Mouse (Mus musculus): ENCODE measurements around the gene Zbbx.

Zbbx gene

DNA sequence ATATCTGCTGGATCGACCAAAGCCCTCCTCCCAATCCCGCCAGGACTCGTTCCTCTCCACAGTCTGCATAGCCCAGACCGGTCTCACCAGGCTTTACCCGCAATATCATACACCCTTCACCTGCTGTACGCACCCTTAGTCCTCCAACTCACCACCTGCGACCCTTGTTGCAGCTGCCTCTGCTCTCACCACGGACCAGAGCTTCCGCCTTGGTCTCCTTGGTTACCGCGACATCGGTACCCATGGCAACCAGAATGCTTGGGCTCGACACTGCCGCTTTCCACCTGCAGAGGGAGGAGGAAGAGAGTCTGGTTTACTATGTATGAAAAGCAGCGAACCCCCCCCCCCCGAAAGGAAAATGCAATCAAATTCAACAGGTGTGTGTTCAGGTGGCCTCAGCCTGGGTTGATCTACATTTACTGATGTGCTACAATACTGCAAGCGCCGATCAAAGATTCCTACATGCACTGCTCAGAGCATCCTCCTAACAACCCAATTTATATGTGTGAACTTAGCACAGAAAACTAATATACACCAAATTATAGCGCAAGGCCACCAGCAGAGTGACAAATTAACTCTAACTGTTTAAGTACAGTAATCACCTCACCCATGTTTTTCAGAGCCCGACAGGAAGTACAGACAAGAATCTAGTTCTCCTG, at the start of gene Zbbx:
TSS of gene Zbbx (minus strand) at position 197 of the 659 bp plus-strand sequence.
- no peak for DNase-seq

DNA sequence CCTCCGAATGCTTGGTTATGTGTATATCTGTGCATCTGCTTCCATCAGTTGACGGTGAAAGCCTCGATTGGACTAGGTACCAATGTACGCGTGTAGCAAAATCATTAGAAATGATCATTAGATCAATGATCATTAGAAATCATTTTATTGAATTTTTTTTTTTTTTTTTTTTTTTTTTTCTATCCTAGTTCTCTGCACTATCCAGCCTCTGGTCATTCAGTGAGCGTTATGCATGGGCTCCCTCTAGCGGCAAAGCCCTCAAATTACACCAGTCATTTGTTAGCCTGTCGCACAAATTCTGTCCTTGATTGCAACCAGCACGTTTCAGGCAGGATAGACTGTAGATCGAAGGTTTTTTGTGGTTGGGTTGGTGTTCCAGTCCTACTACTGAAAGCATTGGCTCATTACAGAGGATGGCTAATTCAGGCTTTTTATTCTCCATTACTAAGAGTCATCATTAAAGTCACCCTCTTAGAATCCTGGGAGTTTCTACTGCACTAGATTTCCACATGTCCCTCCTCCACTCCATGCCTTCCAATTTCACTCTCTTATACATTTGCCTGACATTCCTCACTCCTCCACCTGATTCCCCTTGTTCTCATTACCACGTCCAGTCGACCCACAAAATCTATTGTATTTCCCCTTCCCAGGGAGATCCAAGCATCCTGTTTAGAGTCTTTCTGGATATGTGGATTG, 38.1 kb upstream of the Zbbx start:
- peak; percentile 15 for DNase-seq

DNA sequence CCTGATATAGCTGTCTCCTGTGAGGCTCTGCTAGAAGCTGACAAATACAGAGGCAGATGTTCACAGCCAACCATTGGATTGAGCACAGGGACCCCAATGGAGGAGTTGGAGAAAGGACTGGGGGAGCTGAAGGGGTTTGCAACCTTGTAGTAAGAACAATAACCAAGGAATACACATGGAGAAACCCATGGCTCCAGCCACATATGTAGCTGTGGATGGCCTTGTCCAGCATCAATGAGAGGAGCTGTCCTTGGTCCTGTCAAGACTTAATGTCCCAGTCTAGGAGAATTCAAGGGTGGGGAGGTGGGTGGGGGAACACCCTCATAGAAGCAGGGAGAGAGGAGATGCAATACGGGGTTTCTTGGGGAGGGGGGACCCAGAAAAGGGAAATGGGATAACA, 17.8 kb upstream of the Zbbx start:
- no peak for DNase-seq

DNA sequence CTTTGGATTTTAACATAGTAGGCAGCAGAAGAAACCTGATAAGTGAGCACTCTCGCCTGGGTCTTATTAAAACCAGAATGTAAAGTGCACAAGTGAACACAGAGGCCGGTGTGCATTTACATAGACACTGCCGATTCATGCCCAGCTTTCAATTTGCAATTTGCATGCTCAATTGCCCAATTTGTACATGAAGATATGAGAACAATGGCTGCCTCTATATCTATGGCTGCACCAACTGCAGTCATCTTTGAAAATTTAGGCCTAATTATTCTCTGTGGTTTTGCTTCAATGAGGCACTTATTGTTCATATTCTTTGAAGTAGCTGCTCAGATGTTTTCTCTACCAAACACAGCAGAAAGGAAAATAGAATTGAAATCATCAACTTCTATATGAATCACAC, 23.0 kb downstream of the Zbbx start:
- no peak for DNase-seq

DNA sequence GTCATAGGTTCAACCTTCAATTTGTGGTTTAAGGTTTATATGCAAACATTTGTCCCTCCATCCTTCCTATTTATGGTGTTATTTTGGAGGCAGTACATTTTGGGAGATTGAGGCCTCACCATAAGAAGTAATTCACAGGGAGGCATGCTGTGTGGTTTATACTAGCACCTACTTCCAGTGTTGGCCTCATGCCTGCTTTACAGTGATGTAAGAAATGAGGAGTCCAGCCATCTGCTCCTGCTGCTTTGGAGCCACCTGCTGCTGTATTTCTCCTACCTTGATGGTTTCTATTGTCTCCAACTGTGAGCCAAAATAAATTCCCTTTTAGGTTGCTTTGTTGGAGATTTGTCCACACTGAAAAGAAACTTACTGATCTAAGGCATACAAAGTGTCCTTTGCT, 60.0 kb downstream of the Zbbx start:
- DNase-seq: peak; percentile 41

DNA sequence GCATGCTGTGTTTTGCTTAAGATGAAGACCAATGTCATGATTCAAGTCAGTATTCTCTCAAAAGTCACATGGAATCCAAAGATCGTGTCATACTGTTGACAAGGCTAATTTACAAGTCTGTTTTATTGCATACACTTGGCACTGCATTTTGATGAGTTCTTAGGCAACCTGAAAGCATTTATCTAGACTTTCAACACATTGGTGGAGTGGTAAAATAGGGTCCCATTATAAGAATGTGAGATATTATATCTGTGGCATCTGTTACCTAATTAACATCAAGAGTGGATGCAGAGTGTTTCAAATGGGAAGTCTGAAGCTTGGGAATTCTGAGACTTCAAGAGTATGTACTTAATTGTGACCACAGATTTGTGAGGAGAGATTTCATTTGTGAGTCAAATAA, 79.1 kb downstream of the Zbbx start:
- DNase-seq: no peak

DNA sequence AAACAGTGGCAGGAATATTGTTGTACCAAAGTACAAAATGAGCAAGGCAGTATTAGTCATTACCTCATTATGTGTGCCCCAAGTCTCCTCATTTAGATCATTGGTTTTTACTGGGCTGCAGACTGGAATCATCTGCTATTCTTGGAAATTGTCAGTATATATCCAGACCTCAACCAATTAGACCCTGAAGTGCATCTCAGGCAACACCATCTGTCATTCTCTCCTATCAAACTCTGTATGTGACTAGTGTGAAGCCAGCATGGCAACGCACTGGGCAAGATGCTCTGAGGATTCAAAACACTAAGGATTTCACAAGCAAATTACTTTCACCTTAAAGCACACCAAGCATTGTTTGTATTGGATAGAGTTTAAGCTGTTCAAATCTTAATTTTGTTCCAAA, 85.9 kb downstream of the Zbbx start:
- DNase-seq: no peak

DNA sequence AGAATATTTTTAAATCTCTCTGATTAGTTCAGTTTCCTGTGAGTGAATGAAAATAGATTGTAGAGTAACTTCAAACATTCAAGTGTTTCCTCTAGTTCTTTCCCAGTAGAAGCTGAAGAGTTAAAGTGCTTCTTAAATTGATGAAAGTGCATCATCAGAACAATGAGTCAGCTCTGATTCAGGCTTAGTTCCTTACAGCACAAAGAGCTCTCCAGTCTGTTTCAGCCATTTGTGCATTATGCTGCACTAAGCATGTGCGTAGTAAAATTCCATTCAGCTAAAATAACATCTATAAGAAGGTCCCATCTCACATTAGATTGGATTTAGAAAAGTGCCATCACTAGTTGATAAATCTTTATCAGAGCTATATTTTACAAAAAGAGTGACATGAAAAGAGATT, 155.1 kb downstream of the Zbbx start:
- no peak for DNase-seq

All from cerebellum, adult 11 months (tissue).